Mouse (Mus musculus) kidney, postnatal 0 days (tissue): ENCODE results near the gene Syde2. TPM values are rescaled to one million over a fixed set of nuclear protein-coding genes. Genes with fewer than 3 reads are reported as not detected.

Experiments used
- ATAC-seq: fragments of 200-750 bp; cut with Nextera tagmentation; replicated peaks from 2 replicates; pipeline ENCODE4 v1.8.0; 2017; ENCODE audit warnings: low read depth, moderate number of reproducible peaks, moderate TSS enrichment, moderate library complexity; ENCODE audit not compliant: low FRiP score
- DNase-seq: peaks from one replicate; pipeline ENCODE4 v3.0.0-alpha.2; 2016; ENCODE audit warnings: low spot score
- H3K27ac ChIP-seq: fragments of 300-500 bp; sonication (generic); 2 replicates; pipeline ENCODE4 v1.5.1; 2014; ENCODE audit warnings: mild to moderate bottlenecking
- H3K27me3 ChIP-seq: fragments of 300-500 bp; sonication (generic); 2 replicates; pipeline ENCODE4 v1.6.1; 2014; ENCODE audit warnings: low read length, mixed read lengths; ENCODE audit not compliant: insufficient read depth
- H3K36me3 ChIP-seq: fragments of 300-500 bp; sonication (generic); 2 replicates; pipeline ENCODE4 v1.6.1; 2014; ENCODE audit warnings: low read length, mixed read lengths; ENCODE audit not compliant: insufficient read depth
- H3K4me1 ChIP-seq: fragments of 300-500 bp; sonication (generic); replicated peaks from 2 replicates; pipeline ENCODE4 v1.6.1; 2014; ENCODE audit warnings: antibody characterized with exemption, low read length, mixed read lengths; ENCODE audit not compliant: insufficient read depth
- H3K4me2 ChIP-seq: fragments of 300-500 bp; sonication (generic); 2 replicates; pipeline ENCODE4 v1.6.1; 2014; ENCODE audit warnings: mild to moderate bottlenecking, low read length, moderate library complexity, mixed read lengths
- H3K4me3 ChIP-seq: fragments of 300-500 bp; sonication (generic); replicated peaks from 2 replicates; pipeline ENCODE4 v1.5.1; 2014; ENCODE audit warnings: low read depth, low read length
- H3K9ac ChIP-seq: fragments of 300-500 bp; sonication (generic); 2 replicates; pipeline ENCODE4 v1.6.1; 2014; ENCODE audit warnings: low read depth, low read length
- H3K9me3 ChIP-seq: fragments of 300-500 bp; sonication (generic); replicated peaks from 2 replicates; pipeline ENCODE4 v1.6.1; 2016; ENCODE audit warnings: low read length, inconsistent platforms, mixed read lengths
- CTCF ChIP-seq: IDR thresholded peaks from 2 replicates; pipeline ENCODE4 v1.5.1; 2016; ENCODE audit warnings: antibody characterized with exemption, low read depth, mild to moderate bottlenecking, moderate library complexity
- WGBS: fragments of 180-500 bp; shearing (Covaris S2); extraction: QIAGEN DNeasy Blood & Tissue Kit; methylation state at CpG from one replicate; pipeline ENCODE4 v1.1.7; 2014; 5-methylcytosine and 5-hydroxymethylcytosine counted together
- polyA plus RNA-seq: library from polyadenylated mRNA; unstranded; fragments of >200 nt; fragmentation: Nextera tagmentation; extraction: Ambion mirVana; gene quantifications from 2 replicates; pipeline ENCODE4 v1.2.1, GENCODE M21; 2015

Gene Syde2
- polyA plus RNA-seq, 1 experiment from 2014 or later, result 1.9 TPM

DNA sequence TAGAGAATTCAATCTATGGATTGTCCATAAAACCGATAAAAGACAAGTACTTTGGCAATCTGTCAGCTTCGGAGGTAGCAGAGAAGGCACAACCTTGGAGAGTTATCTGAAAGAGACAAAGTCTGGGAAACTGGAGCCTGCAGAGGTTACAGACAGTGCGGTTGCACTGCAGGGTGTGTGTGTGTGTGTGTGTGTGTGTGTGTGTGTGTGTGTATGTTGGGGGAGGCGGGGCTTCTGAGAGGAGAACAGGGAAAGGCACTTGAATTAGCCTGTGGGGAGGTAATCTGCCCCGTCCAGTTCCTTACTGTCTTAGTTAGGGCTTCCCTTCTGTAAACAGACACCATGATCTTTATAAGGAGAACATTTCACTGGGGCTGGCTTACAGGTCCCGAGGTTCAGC, 20.2 kb downstream of the Syde2 start:
- ATAC-seq (no peak), DNase-seq (no peak)
- H3K9ac ChIP-seq, result no peak overlapping the region
- H3K27ac ChIP-seq, result no peak overlapping the region
- peaks cover 9% of the 10 kb centered on the region for H3K36me3 ChIP-seq
- 86% methylated on average over 6 of the region's 6 CpGs for WGBS
- 0 out of 2 replicates have a peak, but pooled peaks cover 6% of the 10 kb centered on the region for H3K4me1 ChIP-seq
- no peaks in the 10 kb centered on the region for H3K27me3 ChIP-seq
- H3K4me2 ChIP-seq, result no peak overlapping the region
- H3K4me3 ChIP-seq, result no peak overlapping the region
- H3K9me3 ChIP-seq, result no peaks in the 10 kb centered on the region
- no peak for TF ChIP-seq CTCF

DNA sequence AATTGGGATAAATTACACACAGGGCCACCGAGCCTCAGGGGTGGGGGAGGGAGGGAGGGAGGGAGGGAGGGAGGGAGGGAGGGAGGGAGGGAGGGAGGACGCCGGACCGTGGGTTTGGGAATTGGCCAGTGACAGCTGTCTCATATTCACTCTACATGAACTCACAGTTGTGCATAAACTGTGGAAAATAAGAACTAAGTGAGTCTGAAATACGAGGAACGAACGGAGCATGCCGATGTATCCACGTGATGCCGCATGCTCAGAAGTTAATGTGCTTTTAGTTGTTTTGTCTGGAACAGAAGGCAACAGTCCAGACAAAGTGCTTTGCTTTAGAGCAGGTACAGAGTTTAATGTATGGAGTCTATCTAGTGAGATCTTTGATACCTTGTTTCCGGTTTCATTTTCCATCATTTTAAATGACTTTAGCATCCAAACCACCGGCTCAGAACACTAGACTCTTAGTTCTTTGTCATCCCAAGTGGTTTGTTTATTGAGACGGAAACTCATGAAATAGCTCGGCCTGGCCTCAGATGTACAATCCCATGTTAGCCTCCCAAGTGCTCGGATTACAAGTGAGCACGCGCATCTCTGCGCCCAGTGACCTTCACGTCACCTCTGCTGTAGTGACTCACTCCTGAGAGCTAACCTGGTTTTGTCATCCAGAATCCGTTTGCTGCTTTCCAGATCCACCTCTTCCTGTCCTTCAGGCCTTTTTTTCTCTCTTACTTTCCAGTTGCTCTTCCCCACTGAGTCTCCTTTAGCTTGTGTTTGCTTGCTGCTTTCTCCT, 22.4 kb downstream of the Syde2 start:
- no peak for TF ChIP-seq CTCF
- no peaks in the 10 kb centered on the region for H3K27me3 ChIP-seq
- H3K36me3 ChIP-seq, result peaks cover 13% of the 10 kb centered on the region; the same call in 1 of the 2 replicates
- DNase-seq (peak; percentile 79), ATAC-seq (peak; percentile 85)
- H3K4me1 ChIP-seq, result 0 out of 2 replicates have a peak, but pooled peaks cover 6% of the 10 kb centered on the region
- peak overlapping the region; percentile 10; the same call in 1 of the 2 replicates for H3K4me2 ChIP-seq
- H3K27ac ChIP-seq, result peak overlapping the region; percentile 87
- WGBS, result 15% methylated on average over 20 of the region's 20 CpGs
- H3K9ac ChIP-seq, result no peak overlapping the region
- H3K9me3 ChIP-seq, result no peaks in the 10 kb centered on the region
- no peak overlapping the region for H3K4me3 ChIP-seq

GRCm38 (mm10) chr3:146010751-146011150, 23.1 kb downstream of the Syde2 start:
- H3K4me2 ChIP-seq, result 0 out of 2 replicates have a peak overlapping the region, but pooled peaks have one; percentile 10
- DNase-seq (peak; percentile 69), ATAC-seq (peak; percentile 88)
- H3K27ac ChIP-seq, result peak overlapping the region; percentile 87
- no peak for TF ChIP-seq CTCF
- 0 out of 2 replicates have a peak, but pooled peaks cover 6% of the 10 kb centered on the region for H3K4me1 ChIP-seq
- no peaks in the 10 kb centered on the region for H3K27me3 ChIP-seq
- H3K36me3 ChIP-seq, result peaks cover 15% of the 10 kb centered on the region; the same call in 1 of the 2 replicates
- H3K9me3 ChIP-seq, result no peaks in the 10 kb centered on the region
- 52% methylated on average over 4 of the region's 4 CpGs for WGBS
- H3K9ac ChIP-seq, result no peak overlapping the region
- no peak overlapping the region for H3K4me3 ChIP-seq

DNA sequence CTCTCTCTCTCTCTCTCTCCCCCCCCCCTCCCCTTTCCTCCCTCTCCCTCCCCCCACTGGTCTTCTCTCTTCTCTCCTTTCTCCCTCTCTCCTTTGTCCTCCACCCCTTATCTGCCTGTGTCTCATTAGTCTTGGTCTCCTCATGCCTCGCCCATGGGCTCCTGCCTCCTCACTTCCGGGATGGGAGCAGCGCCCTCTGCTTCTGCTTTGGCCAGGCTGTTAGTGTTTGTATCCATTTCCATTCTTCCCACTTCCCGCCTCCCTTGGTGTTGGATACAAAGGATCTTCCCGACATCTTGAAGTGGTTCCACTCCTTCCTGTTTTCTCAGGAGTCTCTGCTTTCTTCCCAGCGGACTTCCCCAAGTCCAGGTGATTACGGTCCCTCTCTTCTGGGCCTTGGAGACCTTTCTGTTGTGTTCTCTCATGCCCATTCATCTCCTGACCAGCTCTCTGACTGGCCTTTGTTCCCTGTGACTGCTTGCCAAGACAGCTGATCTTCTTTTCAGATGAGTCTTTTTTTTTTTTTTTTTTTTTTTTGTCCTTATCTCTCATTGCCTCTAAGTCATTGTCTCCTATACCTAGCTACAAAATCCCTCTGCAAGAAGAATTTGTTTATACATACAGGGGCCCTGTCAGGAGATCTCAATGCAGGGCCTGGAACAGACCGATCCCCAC, 24.0 kb downstream of the Syde2 start:
- no peak for TF ChIP-seq CTCF

GRCm38 (mm10) chr3:146013490-146013889, 25.8 kb downstream of the Syde2 start:
- H3K27me3 ChIP-seq, result no peaks in the 10 kb centered on the region
- no peak overlapping the region for H3K4me2 ChIP-seq
- H3K9ac ChIP-seq, result no peak overlapping the region
- DNase-seq (no peak), ATAC-seq (no peak)
- TF ChIP-seq CTCF, result no peak
- H3K36me3 ChIP-seq, result 0 out of 2 replicates have a peak, but pooled peaks cover 11% of the 10 kb centered on the region
- H3K4me3 ChIP-seq, result no peak overlapping the region
- no peak overlapping the region for H3K27ac ChIP-seq
- WGBS, result 56% methylated on average over 7 of the region's 7 CpGs
- 0 out of 2 replicates have a peak, but pooled peaks cover 6% of the 10 kb centered on the region for H3K4me1 ChIP-seq
- no peaks in the 10 kb centered on the region for H3K9me3 ChIP-seq

More for the DNA sequence above, 24.0 kb downstream of the Syde2 start:
- H3K36me3 ChIP-seq, result peaks cover 15% of the 10 kb centered on the region; the same call in 1 of the 2 replicates
- H3K4me1 ChIP-seq, result 0 out of 2 replicates have a peak, but pooled peaks cover 6% of the 10 kb centered on the region
- H3K4me2 ChIP-seq, result no peak overlapping the region
- H3K9ac ChIP-seq, result no peak overlapping the region
- 69% methylated on average over 8 of the region's 8 CpGs for WGBS
- ATAC-seq (no peak), DNase-seq (no peak)
- no peak overlapping the region for H3K27ac ChIP-seq
- no peak overlapping the region for H3K4me3 ChIP-seq
- no peaks in the 10 kb centered on the region for H3K27me3 ChIP-seq
- no peaks in the 10 kb centered on the region for H3K9me3 ChIP-seq

GRCm38 (mm10) chr3:146014321-146014720, 26.7 kb downstream of the Syde2 start:
- Histone ChIP-seq H3K27me3 (no peaks in the 10 kb centered on the region), H3K9me3 (no peaks in the 10 kb centered on the region), H3K27ac (no peak overlapping the region), H3K4me2 (no peak overlapping the region), H3K4me1 (0 out of 2 replicates have a peak, but pooled peaks cover 6% of the 10 kb centered on the region), H3K4me3 (no peak overlapping the region), H3K9ac (no peak overlapping the region), H3K36me3 (0 out of 2 replicates have a peak, but pooled peaks cover 8% of the 10 kb centered on the region)
- 92% methylated on average over 12 of the region's 12 CpGs for WGBS
- DNase-seq (no peak), ATAC-seq (no peak)
- no peak for TF ChIP-seq CTCF
